Mouse (Mus musculus) liver, embryonic 12.5 days (tissue): ENCODE results near the gene Endod1. TPM values are rescaled to one million over a fixed set of nuclear protein-coding genes. Genes with fewer than 3 reads are reported as not detected.

Experiments
- ATAC-seq: fragments of 200-750 bp; cut with Nextera tagmentation; 2 replicates; pipeline ENCODE4 v1.8.0; 2017; ENCODE audit warnings: moderate number of reproducible peaks, mild to moderate bottlenecking, moderate library complexity
- H3K27ac ChIP-seq: fragments of 300-500 bp; sonication (generic); 2 replicates; pipeline ENCODE4 v1.5.1; 2016; ENCODE audit warnings: mild to moderate bottlenecking
- H3K27me3 ChIP-seq: fragments of 300-500 bp; sonication (generic); replicated peaks from 2 replicates; pipeline ENCODE4 v1.6.1; 2016; ENCODE audit warnings: mild to moderate bottlenecking, moderate library complexity
- H3K36me3 ChIP-seq: fragments of 300-500 bp; sonication (generic); 2 replicates; pipeline ENCODE4 v1.6.1; 2016; ENCODE audit warnings: mild to moderate bottlenecking, moderate library complexity
- H3K4me1 ChIP-seq: fragments of 300-500 bp; sonication (generic); 2 replicates; pipeline ENCODE4 v1.6.1; 2016
- H3K4me2 ChIP-seq: fragments of 300-500 bp; sonication (generic); 2 replicates; pipeline ENCODE4 v1.6.1; 2016; ENCODE audit warnings: mild to moderate bottlenecking, moderate library complexity
- H3K4me3 ChIP-seq: fragments of 300-500 bp; sonication (generic); 2 replicates; pipeline ENCODE4 v1.5.1; 2016; ENCODE audit warnings: mild to moderate bottlenecking, moderate library complexity
- H3K9ac ChIP-seq: fragments of 300-500 bp; sonication (generic); 2 replicates; pipeline ENCODE4 v1.6.1; 2016; ENCODE audit warnings: mild to moderate bottlenecking, moderate library complexity
- H3K9me3 ChIP-seq: fragments of 300-500 bp; sonication (generic); replicated peaks from 2 replicates; pipeline ENCODE4 v1.6.1; 2016; ENCODE audit warnings: mild to moderate bottlenecking, moderate library complexity
- WGBS: fragments of 180-500 bp; shearing (Covaris S2); methylation state at CpG from one replicate; pipeline ENCODE4 v1.1.7; 2016; ENCODE audit not compliant: insufficient replicate concordance; 5-methylcytosine and 5-hydroxymethylcytosine counted together
- polyA plus RNA-seq: library from polyadenylated mRNA; unstranded; fragments of >200 nt; fragmentation: Nextera tagmentation; extraction: Ambion mirVana; gene quantifications from 2 replicates; pipeline ENCODE4 v1.2.1, GENCODE M21; 2016

Endod1 gene
- polyA plus RNA-seq = 36.8 and 40.3 TPM in 2 replicates

DNA sequence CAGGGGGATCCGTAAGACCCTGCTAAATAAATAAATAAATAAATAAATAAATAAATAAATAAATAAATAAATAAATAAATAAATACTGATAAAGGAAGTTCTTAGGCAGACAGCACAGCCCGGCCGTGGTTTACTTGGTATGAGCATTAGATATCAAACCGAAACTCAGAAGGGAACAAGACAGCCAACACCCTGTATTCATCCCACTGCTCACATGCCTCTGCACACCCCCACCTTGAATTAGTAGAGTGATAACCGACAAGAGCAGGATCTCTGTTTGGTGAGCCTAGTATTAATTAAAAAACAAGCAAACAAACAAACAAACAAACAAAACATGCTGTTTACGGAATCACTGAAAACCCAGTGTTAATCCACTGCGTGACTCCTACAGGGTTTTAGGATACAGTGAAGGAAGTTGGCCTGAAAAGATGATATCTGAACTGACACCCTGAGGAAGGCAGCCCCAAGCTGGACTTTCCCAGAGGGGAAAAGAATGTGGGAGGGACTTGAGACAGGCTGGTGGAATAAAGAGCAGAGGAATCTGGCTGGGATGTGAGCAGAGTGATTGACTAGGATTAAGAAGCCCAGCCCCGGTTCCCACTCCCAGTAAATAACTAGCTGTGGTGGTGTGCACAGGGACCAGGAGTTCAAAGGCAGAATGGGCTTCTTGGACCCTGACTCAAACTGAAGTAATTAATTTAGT, at the start of gene Endod1:
Endod1 (minus strand) TSS at position 155 of the 703 bp plus-strand sequence.
- peak within 1 kb of the TSS; percentile 89 for H3K27ac ChIP-seq
- no peaks in the 10 kb centered on the region for H3K9me3 ChIP-seq
- peaks cover 21% of the 10 kb centered on the region for H3K36me3 ChIP-seq
- H3K27me3 ChIP-seq = peaks cover 14% of the 10 kb centered on the region
- H3K4me2 ChIP-seq = peak within 1 kb of the TSS; percentile 91
- peak; percentile 68 for ATAC-seq
- WGBS = 9% methylated on average over 8 of the region's 8 CpGs
- H3K4me3 ChIP-seq = peak within 1 kb of the TSS; percentile 82
- H3K4me1 ChIP-seq = peaks cover 75% of the 10 kb centered on the region
- peak within 1 kb of the TSS; percentile 93 for H3K9ac ChIP-seq

DNA sequence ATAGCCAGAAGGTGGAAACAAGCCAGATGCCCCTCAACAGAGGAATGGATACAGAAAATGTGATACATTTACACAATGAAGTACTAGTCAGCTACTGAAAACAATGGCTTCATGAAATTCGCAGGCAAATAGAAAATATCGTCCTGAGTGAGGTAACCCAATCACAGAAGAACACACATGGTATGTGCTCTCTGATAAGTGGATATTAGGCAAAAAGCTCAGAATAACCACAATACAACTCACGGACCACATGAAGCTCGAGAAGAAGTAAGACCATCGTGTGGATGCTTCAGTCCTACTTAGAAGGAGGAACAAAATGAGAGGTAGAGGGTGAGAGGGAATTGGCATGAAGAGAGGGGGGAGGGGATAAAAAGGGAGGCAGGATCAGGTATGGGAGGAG, 27.8 kb upstream of the Endod1 start:
- Histone ChIP-seq H3K9ac (no peak overlapping the region), H3K4me2 (no peak overlapping the region), H3K4me3 (no peak overlapping the region), H3K4me1 (peaks cover 18% of the 10 kb centered on the region), H3K9me3 (no peaks in the 10 kb centered on the region), H3K27me3 (no peaks in the 10 kb centered on the region), H3K27ac (no peak overlapping the region), H3K36me3 (no peaks in the 10 kb centered on the region)
- ATAC-seq = no peak
- WGBS = 45% methylated on average over 5 of the region's 5 CpGs

GRCm38 (mm10) chr9:14408044-14408443, 26.7 kb upstream of the Endod1 start:
- Histone ChIP-seq H3K36me3 (no peaks in the 10 kb centered on the region), H3K4me1 (peaks cover 18% of the 10 kb centered on the region), H3K4me3 (no peak overlapping the region), H3K4me2 (no peak overlapping the region), H3K27me3 (0 out of 2 replicates have a peak, but pooled peaks cover 3% of the 10 kb centered on the region), H3K9ac (no peak overlapping the region), H3K27ac (no peak overlapping the region), H3K9me3 (no peaks in the 10 kb centered on the region)
- ATAC-seq = no peak; the same call in 1 of the 2 replicates
- WGBS = 16% methylated on average over 4 of the region's 4 CpGs

GRCm38 (mm10) chr9:14406056-14406455, 24.7 kb upstream of the Endod1 start:
- Histone ChIP-seq H3K4me3 (no peak overlapping the region), H3K4me1 (peaks cover 18% of the 10 kb centered on the region), H3K9me3 (no peaks in the 10 kb centered on the region), H3K27me3 (0 out of 2 replicates have a peak, but pooled peaks cover 3% of the 10 kb centered on the region), H3K36me3 (no peaks in the 10 kb centered on the region), H3K9ac (no peak overlapping the region), H3K4me2 (no peak overlapping the region), H3K27ac (no peak overlapping the region)
- ATAC-seq = no peak
- 42% methylated on average over 1 of the region's 1 CpGs for WGBS

- H3K4me3 ChIP-seq = no peak overlapping the region
- no peak overlapping the region for H3K27ac ChIP-seq
- H3K36me3 ChIP-seq = no peaks in the 10 kb centered on the region
- no peaks in the 10 kb centered on the region for H3K9me3 ChIP-seq
- H3K9ac ChIP-seq = no peak overlapping the region
- H3K4me2 ChIP-seq = no peak overlapping the region
- H3K4me1 ChIP-seq = peaks cover 9% of the 10 kb centered on the region
- H3K27me3 ChIP-seq = 0 out of 2 replicates have a peak, but pooled peaks cover 3% of the 10 kb centered on the region
- WGBS = 67% methylated on average over 1 of the region's 1 CpGs
- ATAC-seq = no peak
These were observed 20.8 kb upstream of the Endod1 start for GRCm38 (mm10) chr9:14402099-14402498.

GRCm38 (mm10) chr9:14400392-14400791, 19.1 kb upstream of the Endod1 start:
- H3K27me3 ChIP-seq = 0 out of 2 replicates have a peak, but pooled peaks cover 3% of the 10 kb centered on the region
- peak; percentile 51 for ATAC-seq
- H3K9ac ChIP-seq = no peak overlapping the region
- H3K36me3 ChIP-seq = no peaks in the 10 kb centered on the region
- H3K9me3 ChIP-seq = no peaks in the 10 kb centered on the region
- WGBS = 52% methylated on average over 5 of the region's 5 CpGs
- no peak overlapping the region for H3K27ac ChIP-seq
- H3K4me1 ChIP-seq = peaks cover 21% of the 10 kb centered on the region
- no peak overlapping the region for H3K4me2 ChIP-seq
- H3K4me3 ChIP-seq = no peak overlapping the region

DNA sequence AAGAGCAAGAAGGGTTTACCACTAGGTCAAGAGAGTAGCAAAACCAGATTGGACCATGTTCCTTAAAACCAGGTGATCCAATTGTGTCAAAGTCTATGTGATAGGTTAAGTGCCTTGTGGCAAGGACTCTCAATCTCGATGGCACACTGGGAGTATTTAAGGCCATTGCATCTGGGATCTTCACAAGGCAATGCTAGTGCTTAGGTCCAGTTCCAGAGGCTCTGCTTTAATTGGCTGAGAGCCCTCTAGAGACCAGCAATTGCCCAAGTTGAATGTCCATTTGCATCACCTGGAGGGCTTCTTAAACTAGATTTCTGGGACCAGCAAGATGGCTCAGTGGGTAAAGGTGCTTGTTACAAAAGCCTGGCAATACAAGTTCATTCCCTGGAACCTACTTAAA, 17.6 kb upstream of the Endod1 start:
- H3K27me3 ChIP-seq = 0 out of 2 replicates have a peak, but pooled peaks cover 3% of the 10 kb centered on the region
- no peak for ATAC-seq
- H3K36me3 ChIP-seq = no peaks in the 10 kb centered on the region
- H3K4me2 ChIP-seq = no peak overlapping the region
- peaks cover 30% of the 10 kb centered on the region for H3K4me1 ChIP-seq
- no peak overlapping the region for H3K4me3 ChIP-seq
- 63% methylated on average over 1 of the region's 1 CpGs for WGBS
- no peaks in the 10 kb centered on the region for H3K9me3 ChIP-seq
- H3K27ac ChIP-seq = no peak overlapping the region
- no peak overlapping the region for H3K9ac ChIP-seq

GRCm38 (mm10) chr9:14398084-14398483, 16.8 kb upstream of the Endod1 start:
- Histone ChIP-seq H3K4me2 (no peak overlapping the region), H3K36me3 (no peaks in the 10 kb centered on the region), H3K27me3 (no peaks in the 10 kb centered on the region), H3K4me1 (peaks cover 30% of the 10 kb centered on the region), H3K9ac (no peak overlapping the region), H3K27ac (no peak overlapping the region), H3K9me3 (no peaks in the 10 kb centered on the region), H3K4me3 (no peak overlapping the region)
- no peak for ATAC-seq
- WGBS = 43% methylated on average over 1 of the region's 1 CpGs

- Histone ChIP-seq H3K27me3 (no peaks in the 10 kb centered on the region), H3K36me3 (no peaks in the 10 kb centered on the region), H3K4me1 (peaks cover 30% of the 10 kb centered on the region), H3K4me3 (no peak overlapping the region), H3K4me2 (no peak overlapping the region), H3K9ac (peak overlapping the region; percentile 15; the same call in 1 of the 2 replicates), H3K27ac (no peak overlapping the region), H3K9me3 (no peaks in the 10 kb centered on the region)
- whole genome bisulfite sequencing = 60% methylated on average over 6 of the region's 6 CpGs
- peak; percentile 53; the same call in 1 of the 2 replicates for ATAC-seq
These were observed 16.1 kb upstream of the Endod1 start for GRCm38 (mm10) chr9:14397449-14397819.

DNA sequence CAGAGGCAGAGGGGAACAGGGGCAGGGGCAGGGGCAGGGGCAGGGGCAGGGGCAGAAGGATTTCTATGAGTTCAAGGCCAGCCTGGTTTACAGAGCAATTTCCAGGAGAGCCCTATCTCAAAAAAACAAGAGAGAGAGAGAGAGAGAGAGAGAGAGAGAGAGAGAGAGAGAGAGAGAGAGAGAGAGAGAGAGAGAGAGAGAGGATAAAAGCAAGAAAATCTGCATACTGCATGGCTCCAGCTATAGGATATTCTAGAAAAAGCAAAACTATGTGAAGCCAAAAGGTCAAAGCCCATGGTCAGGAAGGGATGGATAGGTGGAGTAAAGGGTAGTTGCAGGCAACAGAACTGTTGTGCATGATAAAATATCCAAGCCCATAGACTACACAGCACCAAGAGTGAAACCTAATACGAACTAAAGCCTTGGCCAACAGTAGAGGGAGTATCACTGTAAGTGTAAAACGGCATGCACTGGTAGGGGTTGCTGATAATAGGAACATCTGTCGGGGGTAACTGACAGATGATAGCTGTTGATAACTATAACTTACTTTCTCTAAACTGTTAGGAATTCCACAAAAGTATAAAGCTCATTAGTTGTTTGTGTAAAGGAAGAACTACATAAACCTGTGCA, 15.6 kb upstream of the Endod1 start:
- Histone ChIP-seq H3K4me2 (peak overlapping the region; percentile 37), H3K27me3 (no peaks in the 10 kb centered on the region), H3K36me3 (no peaks in the 10 kb centered on the region), H3K4me3 (no peak overlapping the region), H3K9me3 (no peaks in the 10 kb centered on the region), H3K9ac (peak overlapping the region; percentile 15; the same call in 1 of the 2 replicates), H3K4me1 (peaks cover 30% of the 10 kb centered on the region), H3K27ac (no peak overlapping the region)
- peak; percentile 91 for ATAC-seq
- WGBS = 21% methylated on average over 3 of the region's 3 CpGs

DNA sequence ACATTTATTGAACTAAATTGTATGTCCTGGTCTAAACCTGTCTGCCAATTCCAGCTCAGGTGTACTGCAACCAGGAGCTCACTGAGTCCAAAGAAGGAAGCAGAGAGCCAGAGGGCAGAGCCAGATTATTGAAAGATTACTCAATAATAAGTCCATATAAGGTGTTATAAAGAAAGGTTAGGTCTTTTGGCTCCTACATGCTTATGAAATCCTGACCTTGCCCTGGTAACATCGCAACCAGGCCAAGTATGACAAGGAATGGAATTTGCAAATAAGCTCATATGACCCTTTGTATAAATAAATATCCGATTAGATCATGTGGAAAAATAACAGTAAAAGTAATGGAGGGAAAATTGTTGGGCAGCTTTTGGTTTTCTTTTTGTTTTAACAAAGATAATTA, 14.8 kb upstream of the Endod1 start:
- ATAC-seq = no peak
- H3K27me3 ChIP-seq = no peaks in the 10 kb centered on the region
- H3K4me2 ChIP-seq = no peak overlapping the region
- H3K27ac ChIP-seq = no peak overlapping the region
- H3K36me3 ChIP-seq = no peaks in the 10 kb centered on the region
- H3K4me3 ChIP-seq = no peak overlapping the region
- H3K9me3 ChIP-seq = no peaks in the 10 kb centered on the region
- WGBS = 70% methylated on average over 2 of the region's 2 CpGs
- peaks cover 30% of the 10 kb centered on the region for H3K4me1 ChIP-seq
- H3K9ac ChIP-seq = no peak overlapping the region

DNA sequence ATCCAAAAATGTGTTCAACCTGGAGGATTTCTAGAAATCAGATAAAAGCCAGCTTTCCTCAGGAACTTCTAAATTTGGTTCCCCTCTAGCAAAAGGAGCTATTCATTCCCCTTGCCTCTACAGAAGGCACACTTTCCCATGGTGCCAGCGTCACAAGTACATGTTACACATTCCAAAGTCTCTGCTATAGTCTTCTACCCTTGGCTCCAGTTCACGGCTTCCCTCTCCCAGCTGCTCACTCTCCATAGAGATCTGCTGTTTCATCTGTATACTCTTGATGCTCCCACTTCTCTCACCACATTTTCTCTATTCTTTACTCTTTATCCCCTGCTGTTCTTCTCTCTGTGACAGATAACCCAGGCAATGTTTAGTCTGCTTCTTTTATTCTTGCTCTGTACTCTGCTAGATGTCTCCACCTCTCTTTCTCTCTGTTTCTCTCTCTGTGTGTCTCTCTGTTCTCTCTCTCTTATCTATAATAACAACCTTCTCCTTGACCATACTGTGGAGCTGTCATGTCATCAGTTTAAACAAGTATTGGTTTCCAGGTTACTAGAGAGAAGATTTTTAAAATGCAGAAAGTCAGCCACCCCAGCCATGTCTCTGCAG, 13.8 kb upstream of the Endod1 start:
- H3K9ac ChIP-seq = no peak overlapping the region
- WGBS = 43% methylated on average over 2 of the region's 2 CpGs
- ATAC-seq = no peak
- 0 out of 2 replicates have a peak overlapping the region, but pooled peaks have one; percentile 27 for H3K27ac ChIP-seq
- H3K4me2 ChIP-seq = no peak overlapping the region
- H3K27me3 ChIP-seq = no peaks in the 10 kb centered on the region
- H3K4me1 ChIP-seq = peaks cover 30% of the 10 kb centered on the region
- no peaks in the 10 kb centered on the region for H3K9me3 ChIP-seq
- no peak overlapping the region for H3K4me3 ChIP-seq
- no peaks in the 10 kb centered on the region for H3K36me3 ChIP-seq
